Mouse (Mus musculus) cerebellum, postnatal 25 days (tissue): ENCODE measurements around the gene Cep170.

Experiments used
- DNase-seq, 2 experiments: peaks; one replicate each; pipeline ENCODE4 v3.0.0; 2021; ENCODE audit warnings: mixed read lengths in 2 of 2

Cep170 gene

DNA sequence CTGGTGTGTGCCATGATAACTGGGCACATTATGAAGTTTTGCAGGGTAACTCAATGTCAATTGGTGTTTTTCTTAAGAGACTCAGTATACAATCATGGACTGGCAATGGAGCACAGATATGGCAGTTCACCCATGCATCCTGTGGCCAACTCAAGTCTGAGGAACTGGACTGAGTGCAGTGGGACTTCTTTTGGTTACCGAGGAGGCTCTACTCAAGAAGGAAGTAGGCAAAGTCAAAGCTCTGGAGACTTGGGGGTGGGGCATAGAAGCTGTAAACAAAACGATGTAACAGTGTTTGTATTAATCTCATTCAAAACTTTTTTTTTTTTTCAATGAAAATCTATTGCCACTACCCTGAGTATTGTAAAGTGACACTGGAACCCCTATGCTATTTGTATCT is 83.3 kb downstream of the Cep170 start:
- no peak for DNase-seq

DNA sequence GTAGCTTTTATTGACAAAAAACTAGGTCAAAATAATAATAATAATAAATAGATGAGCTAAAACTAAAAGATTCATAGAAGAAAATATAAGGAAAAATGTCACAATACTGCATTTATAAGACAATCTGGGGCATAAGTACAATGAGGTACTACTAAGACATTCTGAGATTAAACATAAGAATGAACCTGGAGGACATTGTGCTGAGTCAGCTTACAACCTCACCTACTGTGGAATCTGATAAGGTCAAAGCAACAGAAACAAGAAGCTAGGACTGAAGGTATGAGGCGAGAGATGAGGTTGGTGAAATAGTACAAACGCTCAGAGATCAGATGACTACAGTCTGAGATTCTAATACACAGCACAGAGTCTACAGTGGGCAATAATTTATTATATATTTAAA is 86.5 kb downstream of the Cep170 start:
- DNase-seq = no peak

DNA sequence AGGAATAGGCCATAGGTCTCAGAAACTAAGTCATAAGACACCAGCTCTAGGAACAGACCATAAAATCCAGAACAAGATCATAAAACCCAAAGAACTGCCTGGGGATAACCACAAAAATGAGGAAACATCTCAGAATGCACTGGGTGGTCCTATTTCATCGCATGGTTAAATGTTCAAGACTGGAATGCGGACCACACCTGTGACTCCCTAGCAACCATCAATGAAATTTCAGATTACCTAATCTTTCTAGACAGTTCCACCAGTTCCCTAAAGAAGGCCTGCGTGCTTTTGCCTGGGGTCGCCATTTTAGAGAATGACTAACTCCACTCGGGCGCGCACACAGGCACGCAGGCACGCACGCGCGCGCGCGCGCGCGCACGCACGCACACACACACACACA is 89.1 kb downstream of the Cep170 start:
- DNase-seq = no peak

DNA sequence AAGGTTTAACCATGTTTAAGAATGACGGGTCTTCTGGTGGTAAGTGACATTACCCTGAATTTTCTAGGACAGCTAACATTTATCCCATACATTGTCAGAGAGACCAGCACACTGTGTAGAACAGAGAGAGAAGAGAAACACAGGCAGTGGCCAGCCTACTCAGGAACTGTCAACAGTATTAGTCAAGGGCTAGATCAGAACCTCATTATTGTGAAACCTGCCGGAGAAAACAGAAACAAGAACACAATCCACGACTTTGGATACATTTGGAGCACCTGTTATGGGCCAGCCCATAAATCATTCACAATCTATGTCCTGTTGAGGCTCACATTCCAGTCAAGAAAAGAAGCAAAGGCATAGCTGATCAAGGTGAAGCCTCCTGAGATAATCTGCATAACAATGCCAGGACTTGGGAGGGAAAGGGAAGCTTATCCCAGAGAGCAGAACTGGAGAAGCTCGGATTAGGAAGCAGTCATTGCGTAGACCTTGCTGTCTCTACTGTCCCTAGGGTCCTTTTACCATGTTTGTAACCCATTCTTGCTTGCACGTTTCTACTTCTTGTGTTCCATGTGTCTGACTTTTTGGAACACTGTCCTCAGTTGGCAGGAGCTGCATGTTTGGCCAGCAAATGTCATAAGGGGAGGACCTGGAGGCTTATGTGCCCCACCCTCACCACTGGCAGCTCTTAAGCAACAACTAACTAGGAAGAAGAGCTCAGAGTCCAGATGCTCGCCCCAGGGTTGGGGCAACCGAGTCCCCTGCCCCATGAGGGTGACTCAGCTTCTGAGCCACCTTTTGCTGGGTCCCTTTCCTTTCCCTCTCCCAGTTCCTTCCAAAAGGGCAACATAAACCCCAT is 89.8 kb downstream of the Cep170 start:
- DNase-seq = no peak

- DNase-seq = peak in 1 of 2 experiments; percentile 33
Observed at GRCm38 (mm10) chr1:176712436-176712835, 101.4 kb downstream of the Cep170 start.

DNA sequence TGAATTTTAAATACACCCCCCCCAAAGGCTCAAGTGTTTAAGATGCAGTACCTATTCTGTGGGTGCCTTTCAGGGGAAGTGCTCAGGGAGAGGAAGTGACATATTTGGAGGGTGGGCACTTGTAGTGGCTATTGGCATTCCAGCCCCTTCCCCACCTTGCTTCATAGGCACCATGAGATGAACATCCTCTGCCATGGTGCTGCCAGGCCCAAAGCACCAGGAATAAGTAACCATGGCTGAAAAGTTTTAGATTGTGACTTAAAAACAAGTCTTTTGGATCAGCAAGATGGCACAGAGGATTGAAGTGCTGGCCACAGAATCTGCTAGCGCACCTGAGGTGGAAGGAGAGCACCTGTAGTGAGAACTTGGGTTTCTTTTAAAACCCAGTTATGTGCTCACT is 113.6 kb downstream of the Cep170 start:
- no peak for DNase-seq

DNA sequence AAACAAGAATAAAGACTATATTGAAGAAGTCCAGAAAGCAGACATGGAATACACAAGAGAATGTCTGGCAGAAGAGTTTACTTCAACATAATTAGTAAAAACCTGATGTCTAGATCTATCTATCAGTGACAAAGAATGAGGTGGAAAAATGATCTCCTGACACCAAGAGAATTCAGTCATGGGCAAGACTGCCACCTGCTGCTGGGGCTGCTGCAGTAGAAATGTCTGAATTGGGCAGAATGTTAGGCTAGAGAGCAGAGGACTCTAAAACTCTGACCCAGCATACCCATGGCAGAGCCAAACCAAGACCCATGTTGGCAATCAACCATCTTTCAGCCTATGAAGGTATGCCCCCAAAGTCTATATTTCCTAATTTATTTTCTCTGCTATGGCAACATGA is 114.1 kb downstream of the Cep170 start:
- DNase-seq = peak; percentile 76 to 85

- DNase-seq = peak in 1 of 2 experiments; percentile 11
Observed at GRCm38 (mm10) chr1:176698647-176699046, 115.2 kb downstream of the Cep170 start.

DNA sequence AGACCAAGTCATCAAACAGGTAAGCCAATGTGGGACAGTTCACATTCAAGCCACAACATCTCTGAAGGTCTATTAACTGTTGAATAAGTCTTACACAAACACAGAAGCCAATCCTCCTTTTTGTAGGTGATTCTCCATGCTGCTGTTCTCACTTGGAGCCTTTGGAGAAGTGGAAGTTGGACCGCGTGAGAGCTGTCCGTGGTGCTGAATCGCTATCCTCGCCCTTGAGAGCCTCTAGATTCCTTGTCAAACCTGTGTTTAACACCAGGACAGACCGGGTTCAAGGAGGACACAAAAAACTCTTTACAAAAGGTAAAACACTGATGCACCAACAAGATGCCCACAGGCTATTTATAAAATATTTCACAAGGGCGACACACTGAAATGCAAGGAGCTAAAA is 116.8 kb downstream of the Cep170 start:
- DNase-seq = no peak

GRCm38 (mm10) chr1:176691101-176691500 is 122.8 kb downstream of the Cep170 start:
- DNase-seq = peak; percentile 24 to 51

GRCm38 (mm10) chr1:176688251-176688880 is 125.5 kb downstream of the Cep170 start:
- DNase-seq = no peak
